Mouse (Mus musculus) right cerebral cortex, postnatal 14 days (tissue): ENCODE data around the gene Slc25a5.

Experiments
- DNase-seq: peaks from one replicate; pipeline ENCODE4 v3.0.0; 2022

Gene Slc25a5

GRCm38 (mm10) chrX:36804196-36804595, 8.7 kb downstream of the Slc25a5 start:
- DNase-seq: no peak

GRCm38 (mm10) chrX:36805466-36806235, 10.2 kb downstream of the Slc25a5 start:
- DNase-seq: no peak

- peak; percentile 82 for DNase-seq
These were observed 12.2 kb downstream of the Slc25a5 start for GRCm38 (mm10) chrX:36807360-36808317.

- DNase-seq: no peak
These were observed 12.8 kb downstream of the Slc25a5 start for GRCm38 (mm10) chrX:36808318-36808683.

GRCm38 (mm10) chrX:36811377-36811776, 15.9 kb downstream of the Slc25a5 start:
- DNase-seq: peak; percentile 46

- DNase-seq: no peak
These were observed 18.8 kb downstream of the Slc25a5 start for GRCm38 (mm10) chrX:36814161-36814836.

- DNase-seq: no peak
These were observed 19.6 kb downstream of the Slc25a5 start for GRCm38 (mm10) chrX:36815022-36815421.

GRCm38 (mm10) chrX:36815439-36815838, 20.0 kb downstream of the Slc25a5 start:
- no peak for DNase-seq

GRCm38 (mm10) chrX:36816368-36816899, 21.0 kb downstream of the Slc25a5 start:
- no peak for DNase-seq

GRCm38 (mm10) chrX:36816953-36817441, 21.5 kb downstream of the Slc25a5 start:
- no peak for DNase-seq

- DNase-seq: no peak
These were observed 24.1 kb downstream of the Slc25a5 start for GRCm38 (mm10) chrX:36819575-36819974.

- DNase-seq: peak; percentile 17
These were observed 24.8 kb downstream of the Slc25a5 start for GRCm38 (mm10) chrX:36820201-36820600.

GRCm38 (mm10) chrX:36823932-36824711, 28.7 kb downstream of the Slc25a5 start:
- no peak for DNase-seq

GRCm38 (mm10) chrX:36825032-36825431, 29.6 kb downstream of the Slc25a5 start:
- no peak for DNase-seq

GRCm38 (mm10) chrX:36826873-36827272, 31.4 kb downstream of the Slc25a5 start:
- DNase-seq: no peak

GRCm38 (mm10) chrX:36830271-36830670, 34.8 kb downstream of the Slc25a5 start:
- peak; percentile 27 for DNase-seq

- no peak for DNase-seq
These were observed 36.2 kb downstream of the Slc25a5 start for GRCm38 (mm10) chrX:36831632-36832031.

- peak; percentile 59 for DNase-seq
These were observed 38.1 kb downstream of the Slc25a5 start for GRCm38 (mm10) chrX:36833397-36834084.

GRCm38 (mm10) chrX:36837069-36837676, 41.7 kb downstream of the Slc25a5 start:
- DNase-seq: no peak

- DNase-seq: peak; percentile 14
These were observed 43.9 kb downstream of the Slc25a5 start for GRCm38 (mm10) chrX:36839391-36839790.

GRCm38 (mm10) chrX:36841698-36842097, 46.2 kb downstream of the Slc25a5 start:
- DNase-seq: no peak
